Mouse (Mus musculus) adrenal gland, postnatal 36 days (tissue): ENCODE measurements at regions not wholly inside any gene's neighbourhood (a gene's known extent, or its start where the extent isn't known, plus 50 kb on each side); places are given as distances from the start of the nearest gene placed in this dataset.

Experiments
- DNase-seq, 2 experiments: peaks; one replicate each; pipeline ENCODE4 v3.0.0; 2021; ENCODE audit warnings: mixed read lengths in 1 of 2

DNA sequence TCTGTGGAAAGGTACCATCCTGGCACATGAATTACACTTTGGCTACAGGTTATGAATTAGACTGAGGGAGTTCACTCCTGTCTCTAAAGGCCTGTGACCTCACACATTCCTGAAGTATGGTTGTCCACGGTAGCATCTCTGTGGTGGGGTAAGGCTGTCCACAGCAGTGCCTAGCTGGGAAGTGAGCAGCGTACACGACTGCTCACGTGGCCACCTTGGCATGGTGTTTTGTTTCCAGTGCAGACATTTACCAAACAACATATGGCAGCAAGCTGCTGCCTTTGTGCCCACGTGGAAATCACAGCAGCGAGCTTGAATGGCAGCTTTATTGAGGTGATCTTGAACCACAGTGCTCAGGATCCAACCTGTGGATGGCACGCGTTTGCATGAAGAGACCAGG is 140.7 kb upstream of the A230072I06Rik start:
- no peak for DNase-seq

DNA sequence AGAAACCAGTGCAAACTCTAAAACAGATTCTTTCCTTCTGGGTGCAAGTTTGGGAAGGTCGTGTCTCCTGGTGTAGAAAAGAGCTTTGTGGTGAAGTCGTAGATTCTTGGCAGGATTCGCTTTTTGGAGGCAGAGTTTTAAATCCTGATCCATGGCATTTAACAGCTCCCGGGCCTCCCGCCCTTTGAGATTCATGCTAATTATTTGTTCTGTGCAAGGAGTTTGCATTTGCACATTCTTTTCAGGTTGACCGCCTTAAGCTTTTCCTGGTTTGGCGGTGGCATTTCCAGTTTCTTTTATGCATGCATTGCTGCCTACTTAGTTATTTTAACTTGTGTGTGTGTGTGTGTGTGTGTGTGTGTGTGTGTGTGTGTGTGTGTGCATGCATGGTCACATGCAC is 126.9 kb upstream of the A230072I06Rik start:
- no peak for DNase-seq

- DNase-seq: no peak
These were observed 125.8 kb upstream of the A230072I06Rik start for GRCm38 (mm10) chr8:12152825-12153224.

- DNase-seq: no peak
These were observed 121.7 kb upstream of the A230072I06Rik start for GRCm38 (mm10) chr8:12156893-12157292.

DNA sequence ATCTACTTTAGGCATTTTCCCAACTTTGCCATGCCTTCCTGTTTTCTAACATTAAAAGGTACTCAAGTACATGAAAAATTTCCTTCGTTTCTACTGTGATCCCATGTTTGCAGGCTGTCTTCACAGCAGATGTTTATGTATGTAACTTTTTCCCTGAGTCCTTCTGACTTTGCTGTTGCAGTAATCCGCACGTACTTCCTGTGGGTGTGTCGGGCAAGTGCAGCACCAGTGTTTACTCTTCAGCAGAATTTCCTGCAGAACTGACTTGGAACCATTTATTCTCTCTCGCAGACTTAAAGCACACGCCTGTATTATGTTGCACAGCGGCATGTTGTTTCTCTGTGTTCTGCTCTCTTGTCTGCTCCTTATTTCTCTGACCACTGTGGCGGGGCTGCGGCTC is 120.4 kb upstream of the A230072I06Rik start:
- no peak for DNase-seq

- DNase-seq: peak in 1 of 2 experiments; percentile 13
These were observed 115.5 kb upstream of the A230072I06Rik start for GRCm38 (mm10) chr8:12162921-12163705.

- DNase-seq: no peak
These were observed 113.0 kb upstream of the A230072I06Rik start for GRCm38 (mm10) chr8:12165487-12166152.

GRCm38 (mm10) chr8:12171788-12172187 is 106.8 kb upstream of the A230072I06Rik start:
- no peak for DNase-seq

DNA sequence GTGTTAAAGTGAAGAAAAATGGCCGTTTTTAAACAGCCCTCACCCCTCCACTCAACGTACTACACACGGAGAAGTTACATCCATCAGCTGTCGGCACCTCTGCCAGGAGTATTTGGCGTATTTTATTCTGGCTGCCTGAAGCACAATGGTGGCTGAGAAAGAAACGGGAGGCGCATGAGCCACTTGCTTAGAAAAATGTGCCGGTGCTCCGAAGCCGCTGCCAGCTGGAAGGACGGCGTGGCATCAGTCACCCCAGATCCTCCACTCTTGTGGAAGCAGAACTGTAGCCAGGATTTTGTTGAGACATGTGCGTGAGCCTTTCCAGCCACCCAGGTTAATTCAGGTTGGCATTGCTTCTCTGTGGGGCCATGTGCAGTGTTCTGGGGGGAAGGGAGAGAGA is 103.1 kb upstream of the A230072I06Rik start:
- DNase-seq: no peak

- DNase-seq: no peak
These were observed 94.0 kb upstream of the A230072I06Rik start for GRCm38 (mm10) chr8:12184666-12185065.

DNA sequence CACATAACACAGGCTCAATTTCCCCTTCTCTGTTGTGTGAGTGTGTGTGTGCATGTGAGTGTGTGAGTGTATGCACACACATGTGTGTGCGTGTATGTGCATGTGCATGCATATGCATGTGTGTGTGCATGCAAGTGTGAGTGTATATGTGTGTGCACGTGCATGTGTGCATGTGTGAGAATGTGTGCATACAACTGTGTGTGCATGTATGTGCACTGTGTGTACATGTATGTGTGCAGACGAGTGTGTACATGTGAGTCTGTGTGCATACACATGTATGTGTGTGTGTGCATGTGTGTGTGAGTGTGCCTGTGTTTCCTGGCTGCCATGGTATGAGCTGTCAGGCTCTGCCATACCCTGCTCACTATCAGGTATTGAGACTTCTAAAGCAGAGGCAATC is 91.3 kb upstream of the A230072I06Rik start:
- no peak for DNase-seq

- DNase-seq: no peak
These were observed 90.2 kb upstream of the A230072I06Rik start for GRCm38 (mm10) chr8:12188451-12188850.

GRCm38 (mm10) chr8:12188960-12189359 is 89.7 kb upstream of the A230072I06Rik start:
- no peak for DNase-seq

GRCm38 (mm10) chr8:12192006-12192405 is 86.6 kb upstream of the A230072I06Rik start:
- DNase-seq: no peak

DNA sequence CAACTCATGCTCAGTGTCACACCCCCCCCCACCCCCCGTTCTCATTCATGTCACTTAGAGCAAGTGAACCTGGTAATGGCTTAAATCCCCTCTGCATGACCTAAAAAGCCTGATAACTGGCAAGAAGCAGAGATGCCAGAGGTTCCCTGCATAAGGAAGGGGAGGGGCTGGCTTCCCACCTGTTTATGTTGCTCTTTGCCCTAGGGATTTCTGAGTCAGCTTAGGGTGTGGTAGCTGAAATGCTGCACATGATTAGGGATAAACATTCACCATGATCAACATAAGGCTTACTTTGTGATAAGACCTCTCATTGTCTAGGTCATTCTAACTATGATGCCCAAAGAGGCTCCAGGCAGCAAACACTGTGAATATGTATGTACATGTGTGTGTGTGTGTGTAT is 72.7 kb upstream of the A230072I06Rik start:
- no peak for DNase-seq

DNA sequence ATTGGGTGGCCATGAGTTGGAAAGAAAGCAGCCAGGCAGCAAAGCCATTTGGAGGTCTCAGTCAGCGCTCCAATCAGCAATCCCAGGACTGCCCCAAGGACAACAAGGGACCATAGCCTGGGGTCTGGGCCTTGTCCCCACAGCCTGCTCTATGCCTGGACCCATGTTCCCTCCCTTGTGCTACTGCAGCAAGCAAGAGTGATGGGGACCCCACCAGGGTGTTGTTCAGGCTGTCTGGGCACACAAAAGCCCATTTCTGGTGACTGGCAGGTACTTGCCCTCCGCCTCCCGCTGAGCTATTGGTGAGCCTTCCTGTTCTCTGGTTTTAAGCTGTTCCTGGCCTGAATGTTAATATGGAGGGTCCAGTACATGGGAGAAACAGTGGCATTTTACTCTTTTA is 71.2 kb upstream of the A230072I06Rik start:
- DNase-seq: no peak

DNA sequence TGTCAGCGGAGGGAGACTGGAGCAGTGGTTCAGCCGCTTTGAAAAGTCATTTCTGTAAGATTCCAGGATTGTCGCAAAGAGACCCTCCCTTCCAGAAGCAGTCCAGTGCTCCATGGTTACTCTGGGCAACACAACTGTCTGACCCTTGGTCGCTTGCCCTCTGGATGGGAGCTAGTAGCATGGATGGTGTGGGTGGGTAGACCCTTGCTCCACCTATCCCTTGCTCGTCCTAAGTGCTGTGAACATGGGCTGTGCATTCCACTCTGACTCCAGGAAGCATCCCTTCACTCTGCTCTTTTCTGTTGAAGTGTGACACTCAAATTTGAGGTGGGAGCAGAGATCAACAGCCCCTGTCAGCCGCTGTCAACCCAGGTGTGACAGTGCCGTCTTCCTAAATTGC is 64.8 kb upstream of the A230072I06Rik start:
- no peak for DNase-seq

DNA sequence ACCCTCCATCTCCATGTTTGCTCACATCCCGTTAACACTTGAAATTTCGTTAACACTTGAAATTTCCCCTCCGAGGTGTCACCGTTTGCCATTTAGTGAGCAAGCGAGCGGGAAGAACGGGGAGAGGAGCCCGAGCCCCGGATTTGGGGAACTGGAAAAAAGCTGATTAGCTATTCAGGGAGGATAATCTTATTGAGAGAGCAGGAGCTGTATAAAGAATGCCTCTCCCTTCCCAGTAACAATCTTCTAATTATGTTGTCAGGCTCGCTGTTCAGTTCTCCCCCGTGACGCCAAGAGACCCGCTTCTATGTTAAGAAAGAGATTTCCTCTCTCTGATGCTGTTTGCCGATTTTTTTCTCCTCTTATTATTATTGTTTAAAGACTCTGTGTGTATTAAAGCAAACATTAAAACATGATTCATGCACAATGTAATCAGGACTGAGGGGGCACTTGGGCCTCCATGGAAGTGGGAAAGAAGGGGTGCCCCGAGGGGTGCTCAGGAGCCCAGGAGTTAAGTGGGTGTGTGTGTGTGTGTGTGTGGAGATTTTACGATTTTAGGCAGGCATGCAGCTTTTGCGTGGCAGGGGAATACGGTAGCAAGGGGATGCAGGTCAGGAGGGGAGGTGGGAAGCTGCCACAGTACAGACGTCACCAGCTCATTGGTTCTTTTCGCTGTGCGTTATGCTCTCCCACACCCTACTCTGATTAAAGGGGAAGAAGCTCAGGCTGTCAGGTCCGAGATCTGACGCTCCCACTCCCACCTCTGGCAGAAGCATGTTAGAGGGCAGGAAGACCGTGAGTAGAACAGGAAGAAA is 64.2 kb upstream of the A230072I06Rik start:
- DNase-seq: no peak

DNA sequence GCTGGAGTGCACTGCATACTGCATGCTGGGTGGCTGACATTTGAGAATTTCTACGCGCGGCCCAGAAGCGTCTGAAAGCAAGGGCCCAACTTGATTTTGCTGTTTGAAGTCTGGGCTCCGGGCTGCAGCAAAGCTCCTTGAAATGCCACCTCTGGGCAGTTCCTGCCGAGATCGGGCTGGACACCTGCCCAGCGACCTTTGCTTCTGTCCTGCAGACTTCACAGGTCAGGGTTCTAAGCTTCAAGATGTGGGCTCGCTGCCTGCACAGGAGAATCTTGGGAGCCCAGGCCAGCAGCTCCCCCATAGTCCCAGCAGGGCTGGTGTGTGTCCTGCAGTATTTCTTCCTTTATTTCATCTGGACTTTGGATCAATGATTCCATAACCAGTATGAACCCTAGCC is 57.1 kb upstream of the A230072I06Rik start:
- DNase-seq: peak in 1 of 2 experiments; percentile 12

GRCm38 (mm10) chr8:12223376-12223775 is 55.2 kb upstream of the A230072I06Rik start:
- DNase-seq: peak; percentile 48 to 55
